Mouse (Mus musculus): ENCODE data around the gene Daam1.
A peak's percentile ranks its signal among the peaks of the same experiment; 100 is the strongest.
"Not testable (repeated sequence)": the region's sequence is repeated elsewhere in the genome, so short reads cannot be mapped to it uniquely, and the experiment has no call there.

The Daam1 gene

DNA sequence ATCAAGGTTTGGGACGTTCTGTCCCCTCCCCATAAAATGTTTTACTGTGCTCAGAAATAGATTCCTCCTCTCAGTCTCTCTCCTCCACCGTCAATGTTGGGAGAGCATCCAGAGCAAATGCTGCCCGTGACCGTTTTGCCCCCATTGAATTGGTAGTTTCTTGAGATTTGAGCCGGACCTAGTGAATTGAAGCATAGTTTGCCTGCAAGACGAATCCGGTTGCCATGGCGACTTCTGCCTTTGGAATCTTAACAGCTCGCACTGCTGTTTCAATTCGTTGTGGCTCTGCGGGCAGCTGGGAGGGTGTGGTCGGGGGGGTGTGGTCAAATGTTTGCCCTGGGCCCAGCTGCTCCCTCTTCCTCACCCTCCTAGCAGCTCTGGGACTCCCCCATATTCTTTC lies 1.3 kb downstream of the Daam1 start:
- peak; percentile 65 to 83 for DNase-seq (ENCODE audit: inconsistent age in 2 of 2, low spot score in 1 of 2)

- no peak for DNase-seq (ENCODE audit: inconsistent age in 2 of 2, low spot score in 1 of 2)
These were observed 3.2 kb downstream of the Daam1 start for GRCm38 (mm10) chr12:71834041-71834440.

GRCm38 (mm10) chr12:71835966-71836668 lies 5.2 kb downstream of the Daam1 start:
- no peak for DNase-seq (ENCODE audit: inconsistent age in 2 of 2, low spot score in 1 of 2)

- DNase-seq (ENCODE audit: inconsistent age in 2 of 2, low spot score in 1 of 2) = peak in 1 of 2 experiments; percentile 73
These were observed 5.9 kb downstream of the Daam1 start for GRCm38 (mm10) chr12:71836776-71837175.

- DNase-seq (ENCODE audit: inconsistent age in 2 of 2, low spot score in 1 of 2) = no peak
These were observed 6.7 kb downstream of the Daam1 start for GRCm38 (mm10) chr12:71837576-71837975.

GRCm38 (mm10) chr12:71838230-71838629 lies 7.4 kb downstream of the Daam1 start:
- DNase-seq (ENCODE audit: inconsistent age in 2 of 2, low spot score in 1 of 2) = no peak

- no peak for DNase-seq (ENCODE audit: inconsistent age in 2 of 2, low spot score in 1 of 2)
These were observed 8.8 kb downstream of the Daam1 start for GRCm38 (mm10) chr12:71839653-71840052.

GRCm38 (mm10) chr12:71840430-71841186 lies 9.7 kb downstream of the Daam1 start:
- DNase-seq (ENCODE audit: inconsistent age in 2 of 2, low spot score in 1 of 2) = no peak

DNA sequence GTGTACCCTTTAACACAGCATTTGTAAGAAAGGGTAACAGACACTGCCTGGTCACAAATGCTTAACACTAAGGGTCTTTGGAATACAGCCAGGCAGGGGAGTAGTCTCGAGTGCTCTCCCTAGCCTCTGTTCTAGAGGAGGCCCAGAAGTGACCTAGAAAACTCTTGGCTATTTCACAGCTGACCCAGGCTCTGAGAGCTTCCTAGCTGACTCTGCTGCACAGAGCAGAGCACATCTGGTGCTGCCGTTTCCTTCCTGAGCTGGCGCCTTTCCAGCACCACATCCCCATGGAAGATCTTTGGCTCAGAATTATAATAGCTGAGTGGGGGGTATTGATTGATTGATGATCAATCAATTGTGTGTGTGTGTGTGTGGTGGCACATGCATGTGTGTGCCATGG lies 11.1 kb downstream of the Daam1 start:
- peak; percentile 32 to 56 for DNase-seq (ENCODE audit: inconsistent age in 2 of 2, low spot score in 1 of 2)

DNA sequence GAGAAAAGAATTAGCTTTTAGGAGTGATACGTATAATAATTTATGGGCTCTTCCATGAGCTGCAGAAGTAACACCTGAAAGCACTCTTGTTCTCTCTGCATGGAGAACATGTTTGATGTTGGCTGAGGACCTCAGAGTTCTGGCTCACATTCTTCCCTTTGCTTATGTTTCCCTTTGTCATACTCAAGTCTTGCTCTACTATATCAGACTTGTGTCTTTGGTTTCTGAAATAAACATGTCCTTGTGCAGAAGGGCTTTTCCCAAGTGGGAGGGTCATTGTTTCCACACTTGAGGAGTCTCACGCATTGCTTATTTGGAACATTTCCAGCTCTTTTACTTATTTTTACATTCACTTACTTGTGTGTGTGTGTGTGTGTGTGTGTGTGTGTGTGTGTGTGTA lies 11.7 kb downstream of the Daam1 start:
- no peak for DNase-seq (ENCODE audit: inconsistent age in 2 of 2, low spot score in 1 of 2)

- no peak for DNase-seq (ENCODE audit: inconsistent age in 2 of 2, low spot score in 1 of 2)
These were observed 14.6 kb downstream of the Daam1 start for GRCm38 (mm10) chr12:71845486-71845885.

- DNase-seq (ENCODE audit: inconsistent age in 2 of 2, low spot score in 1 of 2) = not testable (repeated sequence)
These were observed 15.5 kb downstream of the Daam1 start for GRCm38 (mm10) chr12:71846416-71846815.

GRCm38 (mm10) chr12:71847024-71847423 lies 16.1 kb downstream of the Daam1 start:
- not testable (repeated sequence) for DNase-seq (ENCODE audit: inconsistent age in 2 of 2, low spot score in 1 of 2)

DNA sequence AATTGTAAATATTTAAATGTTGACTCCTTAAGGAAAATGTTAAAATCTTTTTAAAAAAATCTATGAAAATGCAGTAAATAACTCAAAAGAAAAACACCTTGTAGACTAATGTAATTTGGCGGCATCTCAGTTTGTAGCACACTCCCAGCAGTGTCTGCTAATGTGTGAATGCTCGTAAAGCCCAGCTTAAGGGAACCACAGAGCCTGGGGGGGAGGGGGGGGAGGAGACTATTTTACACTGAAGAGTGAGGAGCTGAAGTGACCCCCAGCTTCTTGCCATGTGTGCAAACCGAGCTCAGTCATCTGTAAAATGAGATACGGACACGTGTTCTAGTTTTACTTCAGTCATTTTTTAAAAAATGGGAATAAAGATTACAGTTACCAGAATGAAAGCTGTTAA lies 16.7 kb downstream of the Daam1 start:
- no peak for DNase-seq (ENCODE audit: inconsistent age in 2 of 2, low spot score in 1 of 2)

DNA sequence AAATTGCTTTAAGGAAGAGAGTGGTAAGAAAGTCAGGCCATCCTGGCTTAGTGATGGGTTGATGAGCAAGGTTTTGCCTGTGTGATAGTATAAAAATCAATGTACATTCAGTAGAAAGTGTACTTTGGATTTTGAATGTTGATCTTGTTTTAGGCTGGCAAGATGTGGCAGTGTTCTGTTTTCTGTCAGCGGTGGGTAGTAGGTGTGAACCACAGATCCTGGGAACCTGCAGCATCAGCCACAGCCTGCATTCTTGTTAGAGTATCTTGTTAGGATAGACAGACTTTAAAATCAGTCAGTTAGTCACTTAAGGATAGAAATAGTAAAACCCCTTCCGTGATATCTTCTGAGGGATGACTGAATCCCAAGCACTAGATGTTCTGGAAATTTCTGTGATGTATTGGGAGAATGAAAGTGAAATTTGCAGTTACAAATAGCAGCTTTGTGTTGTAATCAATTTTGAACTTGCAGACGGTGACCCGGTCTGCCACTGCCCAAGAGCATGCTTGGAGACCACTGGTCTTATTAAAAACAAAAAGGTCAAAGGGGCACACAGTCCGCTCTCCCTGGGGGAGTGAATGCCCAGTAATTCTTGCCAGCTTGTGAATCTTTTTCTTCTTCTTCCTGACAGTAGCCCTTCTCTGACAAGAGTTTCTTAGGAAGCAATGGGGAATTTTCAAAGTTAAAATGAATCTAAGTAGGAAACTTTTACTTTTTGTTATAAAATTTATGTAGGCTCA lies 17.3 kb downstream of the Daam1 start:
- no peak for DNase-seq (ENCODE audit: inconsistent age in 2 of 2, low spot score in 1 of 2)

GRCm38 (mm10) chr12:71849051-71849450 lies 18.2 kb downstream of the Daam1 start:
- peak in 1 of 2 experiments; percentile 55 for DNase-seq (ENCODE audit: inconsistent age in 2 of 2, low spot score in 1 of 2)

GRCm38 (mm10) chr12:71850135-71850534 lies 19.3 kb downstream of the Daam1 start:
- no peak for DNase-seq (ENCODE audit: inconsistent age in 2 of 2, low spot score in 1 of 2)

GRCm38 (mm10) chr12:71852678-71853077 lies 21.8 kb downstream of the Daam1 start:
- no peak for DNase-seq (ENCODE audit: inconsistent age in 2 of 2, low spot score in 1 of 2)

DNA sequence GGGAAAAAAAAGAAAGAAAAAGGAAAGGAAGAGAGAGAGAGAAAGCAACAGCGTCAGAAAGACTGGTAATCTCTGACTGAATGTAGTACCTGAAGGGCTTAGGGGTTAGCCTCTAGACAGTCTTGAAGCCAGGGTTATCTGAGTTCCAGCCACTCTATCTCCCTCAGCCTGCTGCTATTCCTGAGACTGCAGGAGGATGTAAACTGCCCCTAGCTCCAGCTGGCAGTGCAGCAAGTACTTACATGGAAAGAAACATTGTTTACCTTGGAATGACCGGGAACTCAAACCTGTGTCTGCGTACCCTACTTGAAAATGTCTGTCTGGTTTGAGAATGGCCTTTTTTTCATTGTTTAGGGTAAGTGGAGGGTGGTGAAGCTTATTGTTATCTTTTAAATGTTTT lies 22.8 kb downstream of the Daam1 start:
- DNase-seq (ENCODE audit: inconsistent age in 2 of 2, low spot score in 1 of 2) = no peak

- no peak for DNase-seq (ENCODE audit: inconsistent age in 2 of 2, low spot score in 1 of 2)
These were observed 23.3 kb downstream of the Daam1 start for GRCm38 (mm10) chr12:71854191-71854590.

DNA sequence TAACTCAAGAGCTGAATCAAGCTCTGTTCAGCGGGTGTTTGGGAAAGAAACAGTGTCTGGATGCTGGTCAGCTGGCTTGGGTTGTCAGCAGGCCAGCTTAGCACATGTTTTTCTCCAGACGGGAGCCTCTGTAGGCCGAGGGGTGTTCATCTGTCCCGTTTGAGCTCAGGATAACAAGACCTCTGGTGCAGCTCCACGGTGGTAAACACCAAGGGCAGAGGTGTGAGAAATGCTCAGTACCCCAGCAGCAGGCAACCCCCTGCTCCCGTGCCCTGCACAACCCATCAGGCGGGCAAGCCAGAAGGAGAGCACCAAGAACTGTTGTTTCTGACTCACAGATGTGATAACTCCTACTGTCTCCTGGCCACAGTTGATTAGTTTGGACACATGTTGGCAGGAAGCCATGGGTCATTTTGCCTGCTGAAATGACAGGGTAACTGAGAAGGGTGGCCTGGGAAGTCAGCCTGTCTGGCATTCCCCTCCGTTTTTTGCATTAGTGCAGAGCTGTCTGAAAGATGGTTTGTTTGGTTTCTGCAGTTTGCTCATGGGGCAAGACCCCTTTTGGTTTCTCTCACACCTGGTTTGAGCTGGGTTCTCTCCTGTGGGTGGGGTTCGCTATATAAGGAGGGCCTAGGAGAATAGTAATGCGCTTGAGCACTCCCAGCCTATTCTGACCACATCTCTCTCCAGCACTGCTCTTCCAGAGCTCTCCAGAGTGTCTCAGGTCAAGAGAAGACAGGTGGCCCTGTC lies 25.0 kb downstream of the Daam1 start:
- DNase-seq (ENCODE audit: inconsistent age in 2 of 2, low spot score in 1 of 2) = peak; percentile 58 to 87

Measured in adrenal gland, adult (tissue).